Mouse (Mus musculus): ENCODE measurements at regions not wholly inside any gene's neighbourhood (a gene's known extent, or its start where the extent isn't known, plus 50 kb on each side); places are given as distances from the start of the nearest gene placed in this dataset.

DNA sequence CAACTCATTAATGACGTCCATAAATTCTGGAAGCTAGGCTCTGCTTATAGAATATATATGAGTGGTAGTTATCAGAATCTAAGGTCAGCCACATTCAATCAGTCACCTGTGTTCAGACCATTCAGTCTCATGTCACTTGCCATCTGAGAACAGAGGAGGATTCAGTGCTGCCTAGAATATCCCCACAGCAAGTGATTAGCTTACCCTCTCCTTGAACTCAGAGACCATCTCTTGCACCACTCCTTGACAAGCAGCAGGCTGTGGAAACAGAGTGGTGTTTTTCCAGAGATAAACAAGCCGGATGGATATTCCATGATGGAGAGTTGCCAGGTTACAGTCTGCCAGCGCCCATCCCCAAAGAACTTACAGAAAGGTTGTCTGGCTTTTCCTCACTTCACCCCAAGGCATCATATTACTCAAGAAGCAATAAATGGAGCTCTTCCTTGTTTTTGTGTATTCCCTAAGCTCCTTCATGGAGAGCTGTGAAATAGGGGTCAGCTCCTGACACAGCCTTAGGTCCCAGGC, 291.9 kb upstream of the Thbs1 start:
- Histone ChIP-seq H3K79me2 (replicated peaks; ENCODE audit: control insufficient read depth, insufficient read depth, low read length) (no peaks in the 10 kb centered on the region), H3K27ac (no peak overlapping the region), H3K27me3 (ENCODE audit: control insufficient read depth, insufficient read depth, low read length) (no peaks in the 10 kb centered on the region), H3K4me3 (no peak overlapping the region), H3K9ac (ENCODE audit: low read depth, low read length) (no peak overlapping the region), H3K36me3 (ENCODE audit: control insufficient read depth, insufficient read depth, low read length) (no peaks in the 10 kb centered on the region), H3K4me1 (ENCODE audit: control insufficient read depth, insufficient read depth, low read length) (peaks cover 2% of the 10 kb centered on the region)
- no peak for TF ChIP-seq CTCF (IDR thresholded peaks at IDR 0.05)
- 74% methylated on average over 3 of the region's 3 CpGs for WGBS
- intact Hi-C loops (cut with DNase I) = no loop called here
- no peak for DNase-seq

DNA sequence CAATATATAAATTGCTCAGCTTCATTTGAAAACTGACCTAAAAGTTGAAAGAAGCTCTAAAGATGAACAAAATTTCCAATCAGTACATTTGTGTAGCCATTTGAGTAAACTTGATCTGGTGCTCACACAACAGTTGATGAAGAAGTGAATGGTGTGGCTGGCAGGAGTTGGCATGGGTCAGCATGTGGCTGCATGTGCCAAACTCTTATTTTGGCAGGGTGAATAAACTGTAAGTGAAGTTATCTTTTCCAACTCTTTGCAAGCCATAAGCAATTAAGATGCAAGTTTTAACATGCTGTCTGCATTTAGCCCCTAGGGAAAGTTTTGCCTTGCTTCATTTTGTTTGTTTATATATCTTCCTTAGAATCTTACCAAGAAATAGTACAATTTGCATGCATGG, 291.0 kb upstream of the Thbs1 start:
- Histone ChIP-seq H3K4me3 (no peak overlapping the region), H3K27me3 (ENCODE audit: control insufficient read depth, insufficient read depth, low read length) (no peaks in the 10 kb centered on the region), H3K9ac (ENCODE audit: low read depth, low read length) (no peak overlapping the region), H3K27ac (no peak overlapping the region), H3K79me2 (replicated peaks; ENCODE audit: control insufficient read depth, insufficient read depth, low read length) (no peaks in the 10 kb centered on the region), H3K4me1 (ENCODE audit: control insufficient read depth, insufficient read depth, low read length) (peaks cover 2% of the 10 kb centered on the region), H3K36me3 (ENCODE audit: control insufficient read depth, insufficient read depth, low read length) (no peaks in the 10 kb centered on the region)
- intact Hi-C loops (cut with DNase I) = no loop called here
- TF ChIP-seq CTCF (IDR thresholded peaks at IDR 0.05) = no peak
- no peak for DNase-seq

DNA sequence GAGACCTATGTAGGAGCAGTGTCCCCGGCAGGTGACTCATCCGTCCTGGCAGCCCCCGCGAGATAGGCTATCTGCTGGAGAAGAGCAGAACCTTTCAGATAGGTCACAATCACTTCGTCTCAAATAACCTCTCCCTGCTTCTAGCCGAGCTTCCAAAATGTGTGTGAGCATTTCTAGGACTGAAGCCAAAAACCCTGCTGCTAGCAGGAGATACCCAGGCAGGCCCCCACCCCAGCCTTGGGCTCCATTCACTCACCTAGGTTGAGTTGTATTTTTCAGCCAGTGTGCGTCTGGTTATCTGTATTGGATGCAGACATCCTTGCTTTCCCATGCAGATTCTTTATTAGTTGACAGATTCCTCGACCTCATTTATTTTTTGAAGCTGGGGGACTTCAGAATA, 286.6 kb upstream of the Thbs1 start:
- DNase-seq = no peak
- no peak overlapping the region for H3K4me3 ChIP-seq
- H3K4me1 ChIP-seq (ENCODE audit: control insufficient read depth, insufficient read depth, low read length) = peaks cover 2% of the 10 kb centered on the region
- 57% methylated on average over 8 of the region's 8 CpGs for WGBS
- H3K27me3 ChIP-seq (ENCODE audit: control insufficient read depth, insufficient read depth, low read length) = no peaks in the 10 kb centered on the region
- intact Hi-C loops (cut with DNase I) = no loop called here
- H3K36me3 ChIP-seq (ENCODE audit: control insufficient read depth, insufficient read depth, low read length) = no peaks in the 10 kb centered on the region
- H3K79me2 ChIP-seq (replicated peaks; ENCODE audit: control insufficient read depth, insufficient read depth, low read length) = no peaks in the 10 kb centered on the region
- H3K9ac ChIP-seq (ENCODE audit: low read depth, low read length) = no peak overlapping the region
- TF ChIP-seq EP300 (IDR thresholded peaks at IDR 0.05; ENCODE audit: insufficient read depth, low read depth, low read length) (no peak), CTCF (IDR thresholded peaks at IDR 0.05) (no peak), POLR2A (IDR thresholded peaks at IDR 0.05; ENCODE audit: insufficient read depth, low read depth, low read length) (no peak)
- H3K27ac ChIP-seq = no peak overlapping the region

DNA sequence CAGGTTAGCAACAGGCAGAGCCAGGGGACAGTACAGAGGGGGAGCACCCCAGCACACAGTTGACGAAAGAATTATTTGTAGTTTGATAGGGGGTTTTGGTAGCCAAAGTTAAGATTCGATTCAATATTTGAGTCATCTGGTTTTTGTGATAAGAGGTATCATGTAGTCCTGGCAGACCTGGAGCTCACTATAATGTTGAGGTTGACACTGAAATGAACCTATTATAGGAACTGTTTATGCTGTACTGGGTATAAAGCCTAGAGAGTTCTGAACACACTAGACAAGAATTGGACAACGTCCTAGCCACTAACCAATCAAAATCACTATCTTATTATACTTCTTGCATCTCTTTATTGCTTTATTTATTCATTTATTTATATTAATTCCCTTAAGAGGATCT, 284.4 kb upstream of the Thbs1 start:
- Histone ChIP-seq H3K27ac (no peak overlapping the region), H3K27me3 (ENCODE audit: control insufficient read depth, insufficient read depth, low read length) (no peaks in the 10 kb centered on the region), H3K4me3 (no peak overlapping the region), H3K79me2 (replicated peaks; ENCODE audit: control insufficient read depth, insufficient read depth, low read length) (no peaks in the 10 kb centered on the region), H3K4me1 (ENCODE audit: control insufficient read depth, insufficient read depth, low read length) (peaks cover under 1% of the 10 kb centered on the region), H3K36me3 (ENCODE audit: control insufficient read depth, insufficient read depth, low read length) (no peaks in the 10 kb centered on the region), H3K9ac (ENCODE audit: low read depth, low read length) (no peak overlapping the region)
- TF ChIP-seq EP300 (IDR thresholded peaks at IDR 0.05; ENCODE audit: insufficient read depth, low read depth, low read length) = no peak
- TF ChIP-seq CTCF (IDR thresholded peaks at IDR 0.05) = no peak
- TF ChIP-seq POLR2A (IDR thresholded peaks at IDR 0.05; ENCODE audit: insufficient read depth, low read depth, low read length) = no peak
- intact Hi-C loops (cut with DNase I) = no loop called here
- 65% methylated on average over 3 of the region's 3 CpGs for WGBS
- DNase-seq = no peak

DNA sequence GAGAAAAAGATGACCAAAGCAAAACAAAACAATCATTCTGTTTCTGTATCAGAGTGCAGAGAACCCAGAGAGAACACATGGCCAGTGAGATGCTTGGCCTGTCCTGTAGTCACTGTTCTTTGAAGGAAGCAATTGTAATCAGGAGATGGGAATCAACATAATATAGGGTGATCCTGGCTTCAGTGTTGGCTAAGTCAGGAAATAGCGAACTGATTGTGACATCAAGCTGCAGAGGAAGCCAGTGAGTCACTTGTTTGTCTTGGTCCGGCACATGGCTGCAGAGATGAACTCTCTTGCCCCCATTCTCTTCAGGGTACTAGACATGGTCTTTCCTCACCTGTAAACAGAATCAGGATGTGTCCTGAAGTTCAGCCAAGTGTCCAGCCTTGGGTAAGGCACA, 273.3 kb upstream of the Thbs1 start:
- no peak for TF ChIP-seq POLR2A (IDR thresholded peaks at IDR 0.05; ENCODE audit: insufficient read depth, low read depth, low read length)
- TF ChIP-seq EP300 (IDR thresholded peaks at IDR 0.05; ENCODE audit: insufficient read depth, low read depth, low read length) = 0 out of 2 replicates have a peak, but pooled peaks have one; percentile 57
- no peak overlapping the region for H3K9ac ChIP-seq (ENCODE audit: low read depth, low read length)
- peak; percentile 32 to 55 for DNase-seq
- no peaks in the 10 kb centered on the region for H3K36me3 ChIP-seq (ENCODE audit: control insufficient read depth, insufficient read depth, low read length)
- H3K4me1 ChIP-seq (ENCODE audit: control insufficient read depth, insufficient read depth, low read length) = peaks cover 3% of the 10 kb centered on the region
- no peaks in the 10 kb centered on the region for H3K79me2 ChIP-seq (replicated peaks; ENCODE audit: control insufficient read depth, insufficient read depth, low read length)
- peak overlapping the region; percentile 39 for H3K27ac ChIP-seq
- intact Hi-C loops (cut with DNase I) = loop anchor here (5.0 kb wide), 1 partner anchor 274 kb away; the partner anchor contains the start of gene Thbs1
- WGBS = 22% methylated on average over 2 of the region's 2 CpGs
- no peak overlapping the region for H3K4me3 ChIP-seq
- H3K27me3 ChIP-seq (ENCODE audit: control insufficient read depth, insufficient read depth, low read length) = no peaks in the 10 kb centered on the region

DNA sequence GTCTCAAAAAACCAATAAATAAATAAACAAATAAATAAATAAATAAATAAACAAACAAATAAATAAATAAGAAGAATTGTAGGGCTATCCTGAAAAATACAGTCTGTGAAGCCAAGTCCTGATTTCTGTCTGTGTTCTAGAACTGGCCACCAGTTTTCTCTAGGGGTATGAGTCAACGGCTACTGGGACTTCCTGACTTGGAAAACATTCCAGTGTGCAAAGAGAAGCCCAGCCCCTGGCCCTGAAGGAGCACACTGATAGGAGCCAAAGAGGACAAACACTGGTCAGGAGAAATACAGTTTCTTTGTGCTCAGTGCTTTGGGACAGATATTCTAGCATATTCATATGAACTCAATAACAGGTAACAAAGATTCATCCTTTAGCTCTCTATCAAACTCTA, 271.3 kb upstream of the Thbs1 start:
- H3K9ac ChIP-seq (ENCODE audit: low read depth, low read length) = no peak overlapping the region
- H3K4me1 ChIP-seq (ENCODE audit: control insufficient read depth, insufficient read depth, low read length) = peaks cover 3% of the 10 kb centered on the region
- H3K36me3 ChIP-seq (ENCODE audit: control insufficient read depth, insufficient read depth, low read length) = no peaks in the 10 kb centered on the region
- no peaks in the 10 kb centered on the region for H3K79me2 ChIP-seq (replicated peaks; ENCODE audit: control insufficient read depth, insufficient read depth, low read length)
- TF ChIP-seq CTCF (IDR thresholded peaks at IDR 0.05) (peak; percentile 29; the same call in 1 of the 2 replicates), POLR2A (IDR thresholded peaks at IDR 0.05; ENCODE audit: insufficient read depth, low read depth, low read length) (no peak), EP300 (IDR thresholded peaks at IDR 0.05; ENCODE audit: insufficient read depth, low read depth, low read length) (no peak)
- H3K4me3 ChIP-seq = no peak overlapping the region
- peak overlapping the region; percentile 66 for H3K27ac ChIP-seq
- intact Hi-C loops (cut with DNase I) = no loop called here
- DNase-seq = peak; percentile 56 to 77
- 34% methylated on average over 1 of the region's 1 CpGs for WGBS
- H3K27me3 ChIP-seq (ENCODE audit: control insufficient read depth, insufficient read depth, low read length) = no peaks in the 10 kb centered on the region
